Mouse (Mus musculus) liver, adult (tissue): ENCODE measurements around the gene Gm10428.

Experiments
- GATA4 ChIP-seq: IDR thresholded peaks from 2 replicates; pipeline ENCODE4 v1.6.1; 2014; ENCODE audit warnings: mild to moderate bottlenecking, low read length; ENCODE audit not compliant: insufficient replicate concordance

Gm10428 gene

GRCm38 (mm10) chr11:62757143-62757507 is 4.2 kb downstream of the Gm10428 start:
- TF ChIP-seq GATA4: no peak

GRCm38 (mm10) chr11:62757906-62758305 is 5.0 kb downstream of the Gm10428 start:
- no peak for TF ChIP-seq GATA4

- no peak for TF ChIP-seq GATA4
These were observed 5.6 kb downstream of the Gm10428 start for GRCm38 (mm10) chr11:62758491-62758890.

- TF ChIP-seq GATA4: no peak
These were observed 8.0 kb downstream of the Gm10428 start for GRCm38 (mm10) chr11:62760755-62761457.

- no peak for TF ChIP-seq GATA4
These were observed 23.6 kb downstream of the Gm10428 start for GRCm38 (mm10) chr11:62776510-62776909.

GRCm38 (mm10) chr11:62788935-62789616 is 36.2 kb downstream of the Gm10428 start, which contains the start of gene Zfp286:
Zfp286 (minus strand) TSS chr11:62789462.
- no peak for TF ChIP-seq GATA4

- TF ChIP-seq GATA4: no peak
These were observed 36.7 kb downstream of the Gm10428 start for GRCm38 (mm10) chr11:62789617-62789936.
